Comparison of ENCODE assay signal across 8 mouse cellular contexts in the genomic region with DNA sequence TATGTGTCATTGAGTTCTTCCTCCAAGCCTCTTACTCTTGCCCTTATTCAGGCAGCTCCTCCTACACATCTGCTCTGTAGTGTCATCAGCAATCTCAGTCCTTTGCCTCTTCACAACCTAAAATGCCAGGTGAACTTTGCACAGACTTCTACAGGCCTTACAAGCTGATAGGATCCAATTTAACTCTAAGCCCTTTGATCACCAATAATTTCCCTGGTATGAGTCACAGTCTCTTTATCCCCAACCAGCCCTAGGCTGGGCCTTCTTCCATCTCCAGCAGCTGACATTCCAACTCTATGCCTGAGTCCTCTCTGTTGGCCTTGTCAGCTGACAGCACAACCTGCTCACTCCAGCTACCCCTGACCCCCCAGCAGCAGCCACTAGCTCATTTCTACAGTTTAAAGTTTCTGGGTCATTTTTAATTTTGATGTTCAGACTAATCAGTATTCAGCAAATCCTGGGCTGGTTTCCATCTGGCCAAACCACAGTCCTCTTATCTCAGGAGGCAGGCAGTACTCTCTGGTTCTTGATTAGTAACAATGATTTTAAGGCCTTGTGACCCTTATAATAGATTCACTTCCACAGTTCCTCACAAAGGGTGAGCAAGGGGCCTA. TPM values are rescaled to one million over a fixed set of nuclear protein-coding genes. Genes with fewer than 3 reads are reported as not detected.
DNase-seq lines count a peak whose midpoint lies in the region; ATAC-seq lines count a peak whose summit lies in the region.

No protein-coding gene starts in this region.

- H3K4me2 ChIP-seq in heart, embryonic 14.5 days (ENCODE audit: low read length), result peak overlapping the region; percentile 26
- no peak overlapping the region for H3K4me2 ChIP-seq in limb, embryonic 15.5 days
- no peak overlapping the region for H3K4me2 ChIP-seq in stomach, embryonic 14.5 days (replicated peaks; ENCODE audit: low read depth, low read length)
- no peak overlapping the region for H3K4me2 ChIP-seq in midbrain, embryonic 14.5 days (ENCODE audit: low read length)

- DNase-seq in 416B (ENCODE audit: low read depth), result peak; percentile 96
- peak; percentile 14 for DNase-seq in brain, adult 2 months (ENCODE audit: low read depth, low spot score)
- no peak for DNase-seq in B cell, adult 2 months
- no peak for DNase-seq in midbrain, embryonic 14.5 days

- H3K4me3 ChIP-seq in heart, embryonic 14.5 days (ENCODE audit: control insufficient read depth in 1 of 2, insufficient read depth in 1 of 2, low read depth in 1 of 2, low read length in 2 of 2), result no peak overlapping the region
- no peak overlapping the region for H3K4me3 ChIP-seq in limb, embryonic 15.5 days
- H3K4me3 ChIP-seq in stomach, embryonic 14.5 days (ENCODE audit: low read depth, low read length), result no peak overlapping the region
- H3K4me3 ChIP-seq in midbrain, embryonic 14.5 days (replicated peaks; ENCODE audit: low read depth, low read length), result no peak overlapping the region

- H3K9me3 ChIP-seq in heart, embryonic 14.5 days (ENCODE audit: control insufficient read depth, low read length), result no peaks in the 10 kb centered on the region
- no peaks in the 10 kb centered on the region for H3K9me3 ChIP-seq in limb, embryonic 15.5 days
- no peaks in the 10 kb centered on the region for H3K9me3 ChIP-seq in stomach, embryonic 14.5 days (ENCODE audit: control insufficient read depth, low read depth, low read length)
- no peaks in the 10 kb centered on the region for H3K9me3 ChIP-seq in midbrain, embryonic 14.5 days (ENCODE audit: control insufficient read depth, low read length)

- H3K9ac ChIP-seq in heart, embryonic 14.5 days (ENCODE audit: low read length), result peak overlapping the region; percentile 53
- no peak overlapping the region for H3K9ac ChIP-seq in limb, embryonic 15.5 days
- H3K9ac ChIP-seq in stomach, embryonic 14.5 days (replicated peaks; ENCODE audit: low read depth, low read length), result no peak overlapping the region
- H3K9ac ChIP-seq in midbrain, embryonic 14.5 days (replicated peaks; ENCODE audit: low read length), result no peak overlapping the region

- peaks cover 12 to 36% of the 10 kb centered on the region in 2 experiments for H3K4me1 ChIP-seq in heart, embryonic 14.5 days (ENCODE audit: control insufficient read depth in 2 of 2, insufficient read depth in 2 of 2, low read length in 2 of 2)
- H3K4me1 ChIP-seq in limb, embryonic 15.5 days, result peaks cover 18% of the 10 kb centered on the region
- H3K4me1 ChIP-seq in stomach, embryonic 14.5 days (ENCODE audit: control insufficient read depth, insufficient read depth, low read length), result peaks cover 7% of the 10 kb centered on the region
- H3K4me1 ChIP-seq in midbrain, embryonic 14.5 days (ENCODE audit: control insufficient read depth, insufficient read depth, low read length), result no peaks in the 10 kb centered on the region

- H3K27ac ChIP-seq in heart, embryonic 14.5 days (replicated peaks in 1 of 2; ENCODE audit: control insufficient read depth in 1 of 2, insufficient read depth in 1 of 2, low read depth in 2 of 2, low read length in 2 of 2), result peak overlapping the region; percentile 97
- H3K27ac ChIP-seq in limb, embryonic 15.5 days, result peak overlapping the region; percentile 73
- peak overlapping the region; percentile 78 for H3K27ac ChIP-seq in stomach, embryonic 14.5 days (ENCODE audit: low read length)
- no peak overlapping the region for H3K27ac ChIP-seq in midbrain, embryonic 14.5 days (replicated peaks; ENCODE audit: low read depth, low read length)

- peak; percentile 67 for ATAC-seq in heart, embryonic 14.5 days (ENCODE audit: insufficient number of reproducible peaks, insufficient read depth, low FRiP score, low read depth)
- 0 out of 2 replicates have a peak, but pooled peaks have one; percentile 61 for ATAC-seq in limb, embryonic 15.5 days (ENCODE audit: insufficient number of reproducible peaks, low FRiP score, low TSS enrichment, low read depth)
- peak; percentile 77; the same call in 1 of the 2 replicates for ATAC-seq in stomach, embryonic 14.5 days (ENCODE audit: insufficient number of reproducible peaks, insufficient read depth, low FRiP score, low read depth)
- no peak for ATAC-seq in inflammation-experienced regulatory T-cells, adult 6 months
- no peak for ATAC-seq in midbrain, embryonic 14.5 days (ENCODE audit: low FRiP score, low TSS enrichment)

- no peaks in the 10 kb centered on the region for H3K36me3 ChIP-seq in heart, embryonic 14.5 days (ENCODE audit: control insufficient read depth, insufficient read depth, low read length)
- no peaks in the 10 kb centered on the region for H3K36me3 ChIP-seq in limb, embryonic 15.5 days
- no peaks in the 10 kb centered on the region for H3K36me3 ChIP-seq in stomach, embryonic 14.5 days (ENCODE audit: control insufficient read depth, insufficient read depth, low read length)
- H3K36me3 ChIP-seq in midbrain, embryonic 14.5 days (ENCODE audit: control insufficient read depth, insufficient read depth, low read length), result no peaks in the 10 kb centered on the region

- H3K27me3 ChIP-seq in heart, embryonic 14.5 days (ENCODE audit: control insufficient read depth, insufficient read depth, low read length), result no peaks in the 10 kb centered on the region
- H3K27me3 ChIP-seq in limb, embryonic 15.5 days, result no peaks in the 10 kb centered on the region
- no peaks in the 10 kb centered on the region for H3K27me3 ChIP-seq in stomach, embryonic 14.5 days (ENCODE audit: control insufficient read depth, insufficient read depth, low read length)
- no peaks in the 10 kb centered on the region for H3K27me3 ChIP-seq in midbrain, embryonic 14.5 days (ENCODE audit: control insufficient read depth, insufficient read depth, low read length)

RNA-seq across cellular contexts. Expression of gene Hspa4, which starts 8.1 kb away (rescaled TPM):
- 66.8 and 74.0 TPM in 2 replicates for polyA plus RNA-seq in heart, embryonic 14.5 days (2014; fragmentation: Nextera tagmentation; extraction: Ambion mirVana)
- 66.2 and 73.6 TPM in 2 replicates for polyA plus RNA-seq in limb, embryonic 15.5 days (2015; fragmentation: Nextera tagmentation; extraction: Ambion mirVana)
- polyA plus RNA-seq in stomach, embryonic 14.5 days (2014; fragmentation: Nextera tagmentation; extraction: Ambion mirVana), result 81.0 and 84.6 TPM in 2 replicates
- 10 to 100 TPM; 30.1 to 36.3 (median 35.3) TPM for polyA plus RNA-seq in inflammation-experienced regulatory T-cells, adult 6 months (2017; shearing (Covaris generic))
- polyA plus RNA-seq in midbrain, embryonic 14.5 days (2014; fragmentation: Nextera tagmentation; extraction: Ambion mirVana), result 42.2 and 57.4 TPM in 2 replicates

RNA-seq across cellular contexts. Expression of gene Zcchc10, which starts 16.1 kb away (rescaled TPM):
- 15.8 and 17.5 TPM in 2 replicates for polyA plus RNA-seq in heart, embryonic 14.5 days (2014; fragmentation: Nextera tagmentation; extraction: Ambion mirVana)
- 17.8 and 18.4 TPM in 2 replicates for polyA plus RNA-seq in limb, embryonic 15.5 days (2015; fragmentation: Nextera tagmentation; extraction: Ambion mirVana)
- 24.0 and 25.9 TPM in 2 replicates for polyA plus RNA-seq in stomach, embryonic 14.5 days (2014; fragmentation: Nextera tagmentation; extraction: Ambion mirVana)
- polyA plus RNA-seq in inflammation-experienced regulatory T-cells, adult 6 months (2017; shearing (Covaris generic)), result 10 to 100 TPM; 29.3 to 29.9 (median 29.4) TPM
- 15.1 and 20.3 TPM in 2 replicates for polyA plus RNA-seq in midbrain, embryonic 14.5 days (2014; fragmentation: Nextera tagmentation; extraction: Ambion mirVana)

RNA-seq across cellular contexts. Expression of gene Aff4, which starts 42.3 kb away (rescaled TPM):
- 56.2 and 72.9 TPM in 2 replicates for polyA plus RNA-seq in heart, embryonic 14.5 days (2014; fragmentation: Nextera tagmentation; extraction: Ambion mirVana)
- 38.5 and 50.7 TPM in 2 replicates for polyA plus RNA-seq in limb, embryonic 15.5 days (2015; fragmentation: Nextera tagmentation; extraction: Ambion mirVana)
- polyA plus RNA-seq in stomach, embryonic 14.5 days (2014; fragmentation: Nextera tagmentation; extraction: Ambion mirVana), result 88.9 and 93.6 TPM in 2 replicates
- polyA plus RNA-seq in inflammation-experienced regulatory T-cells, adult 6 months (2017; shearing (Covaris generic)), result 10 to 100 TPM; 11.3 to 18.2 (median 14.1) TPM
- polyA plus RNA-seq in midbrain, embryonic 14.5 days (2014; fragmentation: Nextera tagmentation; extraction: Ambion mirVana), result 105 and 107 TPM in 2 replicates

Comparison
In these comparisons a context has a peak if more than half of its experiments do, and no peak if none do; other contexts are left out.
1. DNase-seq: peak in 416B (single experiment) and brain, adult 2 months (single experiment); none in B cell, adult 2 months (0 of 2) and midbrain, embryonic 14.5 days (single experiment).
2. ATAC-seq: peak in heart, embryonic 14.5 days (single experiment), limb, embryonic 15.5 days (single experiment) and stomach, embryonic 14.5 days (single experiment); none in inflammation-experienced regulatory T-cells, adult 6 months (single experiment) and midbrain, embryonic 14.5 days (single experiment).